Mouse (Mus musculus) heart, postnatal 36 days (tissue): ENCODE data around the gene Ccnjl. TPM values are rescaled to one million over a fixed set of nuclear protein-coding genes. Genes with fewer than 3 reads are reported as not detected.
A peak's percentile ranks its signal among the peaks of the same experiment; 100 is the strongest.

Experiments
- DNase-seq, 2 experiments: peaks; one replicate each; pipeline ENCODE4 v3.0.0; 2021 to 2022
- intact Hi-C: fragments of 180-260 bp; cut with DNase I; formaldehyde crosslinking; loops from one replicate; pipeline ENCODE4 v1.15.1; 2025
- total RNA-seq, 2 experiments: library from RNA; stranded (reverse); gene quantifications; 2 replicates each; pipeline ENCODE4 v1.2.3; 2021

The Ccnjl gene
- total RNA-seq, 2 experiments from 2014 or later: 1.6 to 2.5 TPM

DNA sequence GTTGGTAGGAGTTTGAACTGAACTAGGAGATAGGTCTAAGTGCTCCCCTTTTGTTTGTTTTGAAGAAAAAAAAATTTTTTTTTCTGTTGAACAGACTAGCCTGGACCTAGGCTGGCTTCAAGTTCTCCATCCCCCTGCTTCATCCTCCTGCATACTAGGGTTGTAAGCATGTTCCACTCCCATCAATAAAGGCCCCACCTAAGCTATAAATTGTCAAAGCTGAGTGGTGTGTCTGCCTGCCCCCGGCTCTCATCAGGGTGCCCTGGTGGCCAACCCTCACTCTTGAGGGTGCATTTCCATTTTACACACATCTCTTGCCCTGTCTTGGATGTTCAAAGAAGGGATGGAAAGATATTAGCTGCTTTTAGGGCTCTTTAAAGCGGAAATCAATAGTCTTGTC, 36.8 kb downstream of the Ccnjl start:
- no peak for DNase-seq
- intact Hi-C loops: loop anchor here (5.0 kb wide), 1 partner anchor 38 kb away; the partner anchor contains the start of gene Ccnjl

DNA sequence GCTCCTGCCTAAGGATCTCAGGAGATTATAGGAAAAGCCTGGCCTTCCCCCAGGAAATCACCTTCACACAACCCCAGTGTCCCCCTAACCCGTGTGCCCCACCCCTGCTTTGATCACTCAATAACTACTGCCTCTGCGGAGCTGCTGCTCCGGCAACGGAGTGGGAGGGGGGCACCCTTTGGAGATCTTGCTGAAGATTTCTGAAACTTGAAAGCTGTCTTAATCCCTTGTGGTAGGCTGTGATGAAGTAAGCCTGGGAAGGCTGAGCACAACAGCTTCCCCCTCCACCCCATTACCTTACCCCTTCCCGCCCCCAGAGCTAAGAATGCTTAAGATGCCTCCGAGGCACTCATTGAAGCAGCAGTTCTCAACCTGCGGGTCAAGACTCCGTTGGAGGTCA, 37.3 kb downstream of the Ccnjl start:
- intact Hi-C loops: loop anchor here (5.0 kb wide), 1 partner anchor 39 kb away; the partner anchor contains the start of gene Ccnjl
- no peak for DNase-seq

DNA sequence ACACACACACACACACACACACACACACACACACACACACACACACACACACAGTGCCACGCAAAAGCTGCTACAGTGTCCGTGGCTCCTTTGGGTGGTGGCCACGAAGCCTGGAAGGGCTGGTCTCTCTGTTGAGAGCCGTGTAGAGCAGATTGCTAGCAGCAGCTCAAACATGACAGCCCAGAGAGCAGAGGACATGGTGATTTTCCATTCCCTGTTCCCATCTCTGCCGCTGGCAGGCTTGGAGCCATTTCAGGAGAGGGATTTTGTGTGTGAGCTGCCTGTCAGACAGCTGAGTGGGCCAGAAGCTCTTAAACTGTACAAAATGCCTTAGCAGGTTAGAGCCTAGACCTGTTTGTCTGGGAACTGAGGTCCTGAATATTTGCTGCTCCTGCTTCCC, 38.1 kb downstream of the Ccnjl start:
- intact Hi-C loops: loop anchor here (5.0 kb wide), 1 partner anchor 39 kb away; the partner anchor contains the start of gene Ccnjl
- no peak for DNase-seq

DNA sequence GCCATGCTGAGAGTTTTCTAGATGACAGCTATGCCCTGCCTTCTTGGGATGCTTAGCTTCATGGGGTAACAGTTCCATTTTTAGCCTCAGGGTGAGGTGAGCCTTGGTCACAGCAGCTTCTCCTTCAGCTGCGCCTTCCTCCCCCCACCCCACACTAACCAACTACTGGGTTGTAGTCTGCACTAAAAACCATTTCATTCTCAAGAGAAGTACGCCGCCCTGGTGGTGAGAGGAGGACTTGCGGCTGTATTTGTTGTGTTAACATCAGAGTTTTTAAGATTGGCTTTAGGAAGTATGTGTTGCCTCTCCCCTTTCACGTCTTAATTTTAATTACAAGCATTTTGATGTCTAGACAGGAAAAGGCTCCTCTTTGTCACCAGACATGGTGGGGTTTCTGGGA, 39.7 kb downstream of the Ccnjl start:
- DNase-seq: peak in 1 of 2 experiments; percentile 44
- intact Hi-C loops: loop anchor here (2.0 to 5.0 kb wide), 2 partner anchors 19 to 41 kb away; partner anchors contain the start of gene Ccnjl

DNA sequence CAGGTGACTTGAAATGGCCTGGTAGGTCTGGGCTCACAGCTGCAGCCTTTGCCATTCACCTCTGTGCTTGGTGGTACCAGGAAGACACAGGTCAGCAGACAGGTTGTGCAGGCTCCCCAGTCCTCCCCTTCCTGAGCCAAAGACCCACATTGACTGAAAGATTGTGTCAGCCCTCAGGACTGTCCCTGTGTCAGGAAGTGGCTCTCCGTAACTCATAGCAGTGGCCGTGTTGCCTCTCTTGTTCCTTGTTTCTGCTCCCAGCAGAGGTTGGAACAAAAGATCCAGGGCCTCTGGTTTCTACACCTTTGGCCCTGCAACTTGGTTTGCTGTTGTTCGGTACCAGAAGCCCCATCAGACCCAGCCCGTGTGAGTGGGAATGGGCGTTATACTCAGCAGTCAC, 40.6 kb downstream of the Ccnjl start:
- intact Hi-C loops: loop anchor here (2.0 to 5.0 kb wide), 2 partner anchors 20 to 42 kb away; partner anchors contain the start of gene Ccnjl
- DNase-seq: no peak

DNA sequence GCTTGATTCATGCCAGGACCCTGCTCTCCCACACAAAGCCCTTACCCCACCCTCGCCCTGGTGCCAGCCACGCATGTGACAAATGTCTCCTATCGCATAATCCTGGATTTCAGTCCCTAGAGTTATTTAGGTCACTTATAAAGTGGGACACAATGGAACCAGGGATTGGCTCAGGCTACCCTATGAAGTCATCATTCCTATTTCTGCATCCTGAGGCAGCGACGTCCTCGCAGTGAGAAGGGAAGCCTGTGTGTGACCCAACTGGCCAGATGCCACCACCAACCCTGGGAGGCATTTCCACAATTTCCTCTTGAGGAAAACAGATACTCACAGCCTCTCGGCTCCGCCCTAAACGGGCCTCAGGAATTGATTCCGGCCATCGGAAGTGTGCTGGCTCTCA, 41.0 kb downstream of the Ccnjl start:
- intact Hi-C loops: loop anchor here (2.0 to 5.0 kb wide), 2 partner anchors 21 to 42 kb away; partner anchors contain the start of gene Ccnjl
- peak; percentile 79 to 81 for DNase-seq

DNA sequence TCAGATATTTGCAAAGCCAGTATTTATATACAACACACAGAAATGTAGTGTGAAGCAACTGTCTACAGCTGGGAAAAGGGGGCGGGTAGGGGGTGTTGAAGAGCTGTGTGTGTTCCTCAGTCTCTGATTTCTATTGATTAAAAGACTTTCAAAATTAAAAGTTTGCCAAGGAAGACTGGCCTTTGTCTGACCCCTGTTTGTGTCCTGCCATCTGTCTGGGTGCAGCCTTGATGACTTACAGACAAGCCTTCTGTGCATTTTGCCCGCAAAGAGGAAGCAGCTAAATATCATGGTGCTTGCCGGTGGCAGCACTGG, 46.4 kb downstream of the Ccnjl start:
- intact Hi-C loops: no loop called here
- DNase-seq: no peak

DNA sequence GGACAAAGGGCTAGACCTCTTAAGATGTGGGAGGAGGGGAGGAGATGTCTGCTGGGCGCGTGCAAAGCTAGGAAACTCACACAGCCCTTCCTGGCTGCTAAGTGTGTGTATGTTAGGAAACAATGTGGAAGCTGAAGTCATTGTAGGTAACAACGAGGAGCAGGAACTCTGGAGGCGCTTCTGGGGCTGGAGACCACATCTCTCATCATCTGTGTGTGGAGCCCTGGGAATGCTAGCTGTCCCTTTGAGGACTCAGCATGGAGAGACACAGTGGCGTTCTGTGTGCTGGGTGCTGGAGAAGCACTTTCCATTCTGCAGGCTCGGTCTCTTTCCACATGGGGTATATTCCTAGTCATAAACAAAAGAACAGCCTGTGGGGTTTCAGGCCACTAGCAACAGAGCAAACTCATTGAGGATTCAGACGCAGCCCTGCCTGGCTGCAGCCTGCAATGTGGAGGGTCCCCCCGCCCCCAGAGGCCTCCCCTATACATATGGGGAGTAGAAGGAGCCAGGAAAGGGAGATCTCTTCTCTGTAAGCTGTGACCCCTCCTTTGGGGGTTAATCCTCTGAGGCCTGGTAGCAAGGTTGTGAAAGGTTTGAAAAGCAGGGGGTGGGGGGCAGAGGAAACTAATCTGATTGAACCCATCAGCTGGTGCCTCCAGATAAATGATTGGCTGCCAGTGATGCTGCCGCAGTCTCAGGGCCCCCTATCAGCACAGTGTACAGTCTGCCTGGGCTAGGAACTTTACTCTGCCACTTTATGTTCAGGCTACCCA, 47.0 kb downstream of the Ccnjl start:
- no peak for DNase-seq
- intact Hi-C loops: no loop called here

DNA sequence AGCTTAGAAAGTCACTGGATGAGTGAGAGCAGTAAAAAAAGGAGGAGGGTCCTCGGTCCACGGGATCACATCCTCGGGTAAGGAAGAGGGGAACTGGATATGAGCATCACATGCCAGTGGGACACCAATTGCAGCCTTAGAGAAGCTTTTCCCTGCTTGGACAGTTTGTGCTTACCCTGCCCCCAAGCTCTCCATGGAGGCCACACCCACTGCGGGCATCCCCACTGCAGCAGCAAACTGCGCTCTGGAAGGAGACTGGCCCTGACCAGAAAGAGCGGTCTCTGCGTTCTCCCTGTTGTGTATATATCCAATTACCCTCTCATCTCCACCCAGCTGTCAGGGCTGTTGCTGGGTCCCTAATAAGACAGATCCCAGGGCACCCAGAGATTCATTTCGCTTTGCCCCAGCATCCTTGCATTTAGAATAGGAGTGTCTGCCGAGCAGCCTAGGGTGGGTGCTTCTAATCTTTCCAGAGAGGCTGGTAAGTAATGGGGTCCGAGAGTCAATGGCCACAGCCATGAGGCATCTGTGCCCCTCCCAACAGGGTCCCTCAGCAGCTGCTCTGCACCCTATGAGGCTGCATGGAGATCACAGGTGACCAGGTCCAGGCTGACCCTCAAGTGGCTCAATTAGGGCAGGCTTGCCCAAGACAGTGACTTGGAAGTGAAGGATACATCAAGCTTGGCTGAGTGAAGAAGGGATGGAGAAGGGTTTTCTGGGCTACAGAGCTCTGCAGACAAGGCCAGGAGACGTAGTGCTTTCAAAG, 49.3 kb downstream of the Ccnjl start:
- no peak for DNase-seq
- intact Hi-C loops: no loop called here

DNA sequence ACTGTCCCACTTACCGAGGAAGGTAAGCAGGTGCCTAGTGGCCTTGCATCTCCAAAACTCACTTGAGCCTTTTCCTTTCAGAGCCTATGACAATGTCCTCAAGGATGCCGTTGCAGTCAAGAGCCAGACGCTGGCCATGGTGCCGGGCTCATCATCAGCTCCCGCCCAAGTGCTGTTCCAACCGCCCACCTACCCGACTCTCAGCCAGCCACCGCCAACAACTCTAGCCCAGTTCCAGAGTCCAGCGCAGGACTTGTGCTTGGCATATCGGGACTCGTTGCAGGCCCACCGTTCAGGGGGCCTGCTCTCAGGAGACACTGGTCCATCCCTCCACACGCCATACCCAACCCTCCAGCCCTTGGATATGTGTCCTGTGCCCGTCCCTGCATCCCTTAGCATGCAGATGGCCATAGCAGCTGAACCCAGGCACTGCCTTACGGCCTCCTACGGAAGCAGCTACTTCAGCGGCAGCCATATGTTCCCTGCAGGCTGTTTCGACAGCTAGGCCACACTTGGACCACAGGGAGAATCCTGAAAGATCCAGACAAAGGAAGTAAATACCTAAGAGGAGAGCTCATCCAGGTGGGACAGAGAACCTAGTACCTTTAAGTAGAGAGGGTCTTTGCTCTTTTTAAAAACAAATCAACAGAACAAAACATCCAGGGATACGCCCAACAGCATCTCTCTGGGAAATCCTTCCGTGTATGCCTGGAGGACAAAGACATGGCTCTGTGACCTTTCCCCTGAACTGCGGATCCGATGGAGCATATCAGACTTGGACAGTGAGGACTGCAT, 56.8 kb downstream of the Ccnjl start:
- intact Hi-C loops: loop anchor here (1.0 to 2.0 kb wide), 2 partner anchors 57 to 91 kb away; partner anchors contain the start of gene Ccnjl

DNA sequence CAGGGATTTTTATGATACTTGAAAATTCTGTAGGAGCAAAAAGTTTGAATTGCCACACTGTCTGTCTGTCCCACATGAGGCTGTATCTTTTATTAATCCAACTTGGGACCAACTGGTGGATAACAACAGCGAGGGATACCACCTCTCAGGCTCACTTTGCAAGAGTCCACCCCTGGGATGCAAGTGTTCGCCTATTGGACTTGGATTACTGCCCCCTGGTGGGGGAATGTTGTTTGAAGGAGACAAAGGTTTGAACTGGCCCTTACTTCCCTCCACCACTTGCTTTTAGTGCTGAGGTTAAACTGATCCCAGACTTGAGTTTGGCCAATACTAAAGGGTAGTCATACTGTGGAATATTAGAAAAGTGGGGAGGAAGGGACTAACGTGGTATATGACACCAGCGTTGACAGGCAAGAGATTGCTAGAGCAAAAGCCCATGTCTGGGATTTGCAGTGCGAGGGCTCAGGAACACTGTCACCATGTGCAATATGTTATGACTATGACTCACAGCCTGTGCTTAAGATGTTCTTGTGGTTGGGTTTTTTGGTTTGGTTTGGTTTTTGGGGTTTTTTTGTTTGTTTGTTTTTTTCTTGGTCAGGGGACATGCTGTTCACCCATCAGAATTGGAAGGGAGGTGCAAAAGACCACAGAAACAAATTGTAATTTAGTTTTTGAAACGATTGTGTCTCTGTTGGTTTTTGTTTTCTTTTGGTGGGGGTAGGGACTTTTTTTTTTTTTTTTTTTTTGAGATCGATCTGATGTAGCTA, 57.9 kb downstream of the Ccnjl start, which contains the start of gene 4933415A04Rik:
TSS of gene 4933415A04Rik (plus strand) at position 717 of the 767 bp plus-strand sequence.
- intact Hi-C loops: loop anchor here (1.0 to 2.0 kb wide), 2 partner anchors 58 to 92 kb away; partner anchors contain the start of gene Ccnjl
- peak; percentile 80 for DNase-seq

More for the DNA sequence above, 56.8 kb downstream of the Ccnjl start:
- no peak for DNase-seq

DNA sequence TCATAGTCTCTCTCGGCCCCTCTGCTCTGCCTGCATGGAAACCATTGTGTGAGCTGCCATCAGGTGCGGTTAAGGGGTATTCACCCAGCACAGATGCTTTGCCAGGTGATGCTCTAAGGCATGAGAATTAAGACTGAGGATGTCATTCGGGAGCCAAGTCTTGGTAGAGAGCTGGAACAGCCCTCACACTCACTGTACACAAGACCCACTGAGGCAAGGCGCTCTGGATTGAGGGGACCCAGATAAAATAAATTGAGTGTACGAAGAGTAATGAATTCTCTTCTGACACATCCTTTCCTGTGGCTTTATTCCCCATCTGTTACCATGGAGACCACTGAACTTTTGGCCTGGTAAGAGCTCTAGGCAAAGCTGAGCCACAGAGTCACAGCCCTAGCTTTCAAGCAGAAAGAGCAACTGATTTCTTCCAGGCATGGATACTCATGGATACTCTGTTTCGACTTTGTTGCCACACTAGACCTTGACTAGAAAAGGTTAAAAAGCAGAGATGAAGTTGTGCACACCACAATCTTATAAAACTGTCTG, 61.0 kb downstream of the Ccnjl start:
- intact Hi-C loops: no loop called here
- no peak for DNase-seq

DNA sequence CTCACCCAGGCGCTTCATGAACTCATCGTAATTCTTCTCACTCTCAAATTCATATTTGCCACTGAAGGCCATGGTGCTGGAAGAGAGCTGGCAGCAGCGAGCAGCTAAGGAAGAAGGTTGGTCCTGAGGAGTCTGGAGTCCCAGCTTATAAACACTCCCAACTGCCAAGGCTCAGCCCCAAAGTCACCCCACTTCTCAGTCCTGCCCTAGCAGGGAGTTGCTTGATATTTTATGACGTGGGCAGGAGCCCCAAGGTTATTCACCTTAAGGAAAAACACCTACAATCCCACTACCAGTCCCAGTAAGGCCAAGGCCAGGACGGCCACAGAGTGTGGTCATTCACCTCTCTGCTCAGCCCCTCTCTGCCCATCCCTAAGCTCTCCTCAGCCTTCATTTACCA, 72.9 kb downstream of the Ccnjl start, which contains the start of gene Fabp6:
TSS of gene Fabp6 (minus strand) at position 101 of the 400 bp plus-strand sequence.
- DNase-seq: no peak
- intact Hi-C loops: no loop called here

DNA sequence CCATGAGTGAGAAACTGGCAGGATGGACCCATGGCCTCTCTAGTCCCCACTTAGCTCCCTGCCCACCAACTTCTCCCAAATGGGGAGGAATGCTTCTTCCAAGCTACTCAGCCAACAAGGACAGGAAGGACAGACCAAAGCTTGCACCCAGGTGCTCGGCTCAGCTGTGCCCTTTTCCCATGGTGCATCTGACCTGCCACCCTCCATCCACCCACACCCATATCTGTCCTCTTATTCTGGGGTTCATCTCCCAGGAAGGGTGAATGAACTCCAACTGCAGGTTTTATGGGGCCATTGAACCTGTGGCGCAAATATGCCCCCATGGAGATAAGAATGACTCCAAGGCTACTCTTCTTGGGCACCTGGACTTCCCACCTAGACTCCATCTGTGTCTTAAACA, 75.6 kb downstream of the Ccnjl start:
- no peak for DNase-seq
- intact Hi-C loops: no loop called here

DNA sequence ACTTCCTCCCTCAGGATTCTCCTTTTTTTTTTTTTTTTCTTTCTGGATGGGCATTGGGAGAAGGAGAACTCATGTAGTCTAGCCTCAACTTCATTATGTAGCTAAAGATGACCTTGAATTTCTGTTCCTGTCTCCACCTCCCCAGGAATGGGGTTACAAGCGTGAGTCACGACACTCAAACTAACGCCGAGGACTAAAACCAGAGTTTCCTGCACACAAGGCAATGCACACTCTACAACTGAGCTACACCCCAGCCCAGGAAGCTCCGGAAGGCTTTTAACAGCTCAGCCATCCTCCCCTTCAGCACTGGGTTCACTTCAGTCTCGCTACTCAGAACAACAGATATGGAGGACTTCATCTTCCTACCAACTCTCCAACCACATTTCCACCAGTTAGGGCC, 76.3 kb downstream of the Ccnjl start:
- intact Hi-C loops: no loop called here
- DNase-seq: no peak

DNA sequence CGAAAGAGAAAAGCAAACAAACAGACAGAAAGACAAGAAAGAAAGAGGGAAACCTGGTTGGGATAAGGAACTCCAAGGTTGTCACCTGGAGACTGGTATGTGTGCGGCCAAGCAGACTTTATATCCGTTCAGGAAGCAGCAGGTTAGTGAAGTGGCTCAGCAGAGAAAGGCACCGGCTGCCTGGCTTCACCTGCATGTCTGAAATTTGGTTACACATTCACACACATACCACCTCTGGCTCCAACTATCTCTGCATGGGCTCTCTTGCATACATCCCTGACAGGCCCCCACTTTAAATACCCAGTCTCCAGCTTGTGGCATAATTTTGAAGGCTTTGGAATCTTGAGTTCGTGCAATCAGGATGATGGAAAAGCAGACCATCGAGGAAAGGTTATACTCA, 77.3 kb downstream of the Ccnjl start:
- intact Hi-C loops: no loop called here
- DNase-seq: no peak

DNA sequence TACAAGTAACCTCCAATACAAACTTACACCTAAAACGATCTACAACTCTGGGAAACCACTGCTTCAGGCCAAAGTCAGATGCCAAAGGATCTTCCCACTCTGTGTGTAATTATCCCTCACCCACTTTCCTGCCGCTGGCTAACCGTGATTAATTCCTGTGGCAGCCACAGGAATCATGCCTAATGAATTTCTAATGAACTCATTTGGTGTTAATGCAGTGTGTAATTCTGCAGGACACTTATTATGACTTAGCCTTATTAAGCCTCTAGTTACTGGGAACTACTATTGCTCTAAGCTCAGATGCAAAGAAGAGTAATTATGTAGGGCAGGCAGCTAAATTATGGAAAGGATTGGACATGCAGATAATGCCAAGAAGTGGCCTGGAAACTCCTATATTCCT, 79.9 kb downstream of the Ccnjl start:
- no peak for DNase-seq
- intact Hi-C loops: no loop called here

DNA sequence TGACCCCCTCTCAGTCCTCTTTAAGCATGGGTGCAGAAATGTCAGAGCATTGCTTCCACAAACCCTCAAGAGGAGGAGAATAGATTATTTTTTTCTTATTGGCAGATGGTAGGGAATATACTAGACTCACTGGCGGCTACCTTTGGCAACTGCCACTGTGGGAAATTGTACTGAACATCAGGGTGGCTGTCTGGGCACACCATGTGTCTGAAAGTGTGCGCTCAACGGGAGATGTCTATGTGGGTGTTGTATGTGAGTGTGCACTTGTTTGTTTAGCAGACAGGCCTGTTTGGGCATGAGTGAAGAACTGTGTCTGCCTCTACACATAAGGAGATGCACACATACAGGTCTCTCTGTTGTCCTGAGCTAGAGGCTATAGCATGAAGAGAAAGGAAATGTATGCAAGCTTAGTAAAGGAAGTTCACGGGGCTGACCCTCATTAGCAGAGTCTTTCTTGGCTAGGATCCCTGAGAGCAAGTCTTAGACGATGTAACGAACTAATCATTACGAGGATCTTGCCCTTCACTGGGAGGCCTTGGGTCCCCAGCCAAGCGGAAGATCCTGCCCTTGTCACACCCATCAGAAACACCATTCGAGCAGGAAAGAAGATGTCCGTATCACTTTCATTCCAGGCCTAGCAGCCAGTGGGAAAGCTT, 81.5 kb downstream of the Ccnjl start:
- DNase-seq: no peak
- intact Hi-C loops: loop anchor here (5.0 kb wide), 1 partner anchor 72 kb away; the partner anchor contains the start of gene Pwwp2a

DNA sequence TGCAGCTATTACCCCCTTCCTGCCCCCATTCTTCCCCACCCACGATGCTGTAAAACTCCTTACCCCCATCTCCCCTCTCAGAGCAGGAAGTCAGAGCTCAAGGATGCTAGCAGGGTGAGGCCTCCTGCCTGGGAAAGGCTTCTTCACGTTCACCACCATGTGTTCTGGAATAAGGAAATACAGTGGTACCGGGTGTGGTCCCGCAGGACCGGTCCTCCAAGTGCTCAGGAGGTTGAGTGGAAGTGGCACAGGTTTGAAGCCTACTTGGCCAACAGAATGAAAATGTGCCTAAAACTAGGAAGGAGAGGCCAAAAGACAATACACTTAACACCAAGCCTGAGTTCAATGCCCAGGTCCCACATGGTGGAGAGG, 82.1 kb downstream of the Ccnjl start:
- intact Hi-C loops: loop anchor here (5.0 kb wide), 1 partner anchor 72 kb away; the partner anchor contains the start of gene Pwwp2a
- DNase-seq: no peak
